In genomic region chr10:53752723-53753122, GRCm38 (mm10) we compare ENCODE assay signal across 21 mouse cellular contexts. TPM values are rescaled to one million over a fixed set of nuclear protein-coding genes. Genes with fewer than 3 reads are reported as not detected.
"Had no signal": no experiment of that assay in that cellular context is flagged by ENCODE, and none has a peak within 500 bp of the region (broad histone marks: within the 10 kb centered on the region; RNA-seq: fewer than 3 reads in every experiment).

No protein-coding gene starts in this region.

- DNase-seq: kidney, adult 2 months; kidney, postnatal 14 days; kidney, postnatal 4 days; liver; lung, adult 18-20 months; lung, postnatal 14 days; thymus, adult 18-20 months; thymus, postnatal 36 days had no signal

- H3K9ac ChIP-seq: kidney, embryonic 15.5 days; limb, embryonic 13.5 days; liver, embryonic 12.5 days; liver, embryonic 15.5 days; lung, embryonic 15.5 days; midbrain, embryonic 12.5 days; midbrain, embryonic 15.5 days; neural tube, embryonic 12.5 days; neural tube, embryonic 15.5 days had no signal

- H3K9me3 ChIP-seq: kidney, embryonic 15.5 days; limb, embryonic 10.5 days; limb, embryonic 13.5 days; liver, embryonic 15.5 days; lung, embryonic 15.5 days; midbrain, embryonic 12.5 days; midbrain, embryonic 15.5 days; neural tube, embryonic 12.5 days; neural tube, embryonic 15.5 days had no signal

- H3K4me3 ChIP-seq: kidney, embryonic 15.5 days; limb, embryonic 10.5 days; limb, embryonic 13.5 days; liver, embryonic 12.5 days; liver, embryonic 15.5 days; lung, embryonic 15.5 days; megakaryocyte, embryonic 14.5 days; midbrain, embryonic 12.5 days; midbrain, embryonic 15.5 days; neural tube, embryonic 12.5 days; neural tube, embryonic 15.5 days had no signal

- H3K36me3 ChIP-seq: kidney, embryonic 15.5 days; limb, embryonic 10.5 days; limb, embryonic 13.5 days; liver, embryonic 12.5 days; liver, embryonic 15.5 days; lung, embryonic 15.5 days; midbrain, embryonic 12.5 days; midbrain, embryonic 15.5 days; neural tube, embryonic 12.5 days; neural tube, embryonic 15.5 days had no signal

- H3K27me3 ChIP-seq: kidney, embryonic 15.5 days; midbrain, embryonic 15.5 days; neural tube, embryonic 12.5 days; neural tube, embryonic 15.5 days had no signal

- H3K4me1 ChIP-seq: liver, embryonic 15.5 days; neural tube, embryonic 12.5 days had no signal

- H3K27ac ChIP-seq: kidney, embryonic 15.5 days; limb, embryonic 10.5 days; limb, embryonic 13.5 days; liver, embryonic 12.5 days; liver, embryonic 15.5 days; lung, embryonic 15.5 days; macrophage; midbrain, embryonic 12.5 days; midbrain, embryonic 15.5 days; neural tube, embryonic 12.5 days; neural tube, embryonic 15.5 days had no signal

- ATAC-seq: intestine, postnatal 0 days; liver, embryonic 12.5 days; midbrain, embryonic 15.5 days had no signal

RNA-seq across cellular contexts. Expression of gene Fam184a, which starts 1.8 kb away (rescaled TPM):
- polyA plus RNA-seq: macrophage had no signal
